Mouse (Mus musculus) limb, embryonic 13.5 days (tissue): Measurements from ENCODE around the gene Arntl. TPM values are rescaled to one million over a fixed set of nuclear protein-coding genes. Genes with fewer than 3 reads are reported as not detected.
A peak's percentile ranks its signal among the peaks of the same experiment; 100 is the strongest.

ENCODE experiments used
- ATAC-seq: fragments of 200-750 bp; cut with Nextera tagmentation; 2 replicates; pipeline ENCODE4 v1.8.0; 2017; ENCODE audit warnings: low read depth, moderate number of reproducible peaks, moderate TSS enrichment; ENCODE audit not compliant: low FRiP score
- H3K27ac ChIP-seq: fragments of 300-500 bp; sonication (generic); 2 replicates; pipeline ENCODE4 v1.5.1; 2015; ENCODE audit warnings: inconsistent platforms, mild to moderate bottlenecking, moderate library complexity
- H3K27me3 ChIP-seq: fragments of 300-500 bp; sonication (generic); 2 replicates; pipeline ENCODE4 v1.6.1; 2015; ENCODE audit warnings: mild to moderate bottlenecking, inconsistent platforms
- H3K36me3 ChIP-seq: fragments of 300-500 bp; sonication (generic); 2 replicates; pipeline ENCODE4 v1.6.1; 2015; ENCODE audit warnings: inconsistent platforms, mild to moderate bottlenecking, moderate library complexity
- H3K4me1 ChIP-seq: fragments of 300-500 bp; sonication (generic); 2 replicates; pipeline ENCODE4 v1.6.1; 2015; ENCODE audit warnings: inconsistent platforms
- H3K4me2 ChIP-seq: fragments of 300-500 bp; sonication (generic); replicated peaks from 2 replicates; pipeline ENCODE4 v1.6.1; 2015; ENCODE audit warnings: inconsistent platforms, mild to moderate bottlenecking, moderate library complexity
- H3K4me3 ChIP-seq: fragments of 300-500 bp; sonication (generic); 2 replicates; pipeline ENCODE4 v1.5.1; 2015; ENCODE audit warnings: moderate library complexity, mild to moderate bottlenecking, inconsistent platforms
- H3K9ac ChIP-seq: fragments of 300-500 bp; sonication (generic); 2 replicates; pipeline ENCODE4 v1.6.1; 2015; ENCODE audit warnings: mild to moderate bottlenecking, inconsistent platforms
- H3K9me3 ChIP-seq: fragments of 300-500 bp; sonication (generic); 2 replicates; pipeline ENCODE4 v1.6.1; 2016; ENCODE audit warnings: inconsistent platforms
- WGBS: fragments of 180-500 bp; shearing (Covaris S2); methylation state at CpG from one replicate; pipeline ENCODE4 v1.1.7; 2015; 5-methylcytosine and 5-hydroxymethylcytosine counted together
- polyA plus RNA-seq: library from polyadenylated mRNA; unstranded; fragments of >200 nt; fragmentation: Nextera tagmentation; extraction: Ambion mirVana; gene quantifications from 2 replicates; pipeline ENCODE4 v1.2.1, GENCODE M21; 2015

Arntl gene
- polyA plus RNA-seq, 1 experiment from 2014 or later = 7.8 TPM

DNA sequence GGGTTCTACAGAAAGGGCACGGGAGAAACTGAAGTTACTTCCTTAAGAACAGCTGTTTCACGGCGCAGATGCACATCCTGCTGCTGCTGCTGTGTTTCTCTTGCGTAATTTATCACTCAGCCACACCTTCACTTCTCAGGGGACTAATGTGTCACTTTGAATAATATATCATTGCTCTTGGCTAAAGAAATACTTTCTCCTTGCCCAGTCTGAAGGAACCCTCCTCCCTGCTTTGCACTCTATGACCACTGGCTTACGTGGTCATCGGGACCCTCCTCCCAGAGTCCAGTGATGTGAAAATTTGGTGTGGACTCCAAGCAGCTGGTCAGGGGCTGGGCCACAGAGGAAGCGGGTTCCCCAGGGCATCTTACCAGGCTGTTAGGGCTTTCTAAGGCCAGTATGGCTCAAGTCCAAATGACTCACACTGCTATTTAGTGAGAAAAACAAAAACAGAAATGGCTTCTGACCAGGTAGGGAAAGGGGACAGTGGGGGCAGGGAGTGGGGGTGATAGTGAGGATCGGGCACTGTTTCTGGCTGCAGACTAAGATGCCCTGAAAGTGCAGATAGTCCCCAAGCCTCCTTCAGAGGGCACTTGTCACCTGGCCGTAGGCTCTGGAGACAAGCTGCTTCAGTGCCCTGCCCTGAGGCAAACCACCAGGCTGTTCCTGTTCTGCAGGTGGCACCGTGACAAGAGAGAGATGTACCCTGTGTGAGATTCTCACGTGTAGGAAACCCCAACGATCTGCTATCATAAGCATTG, 34.8 kb downstream of the Arntl start:
- Histone ChIP-seq H3K27ac (no peak overlapping the region), H3K9me3 (no peaks in the 10 kb centered on the region), H3K9ac (no peak overlapping the region), H3K4me2 (no peak overlapping the region), H3K27me3 (no peaks in the 10 kb centered on the region), H3K4me3 (no peak overlapping the region), H3K4me1 (peaks cover 13% of the 10 kb centered on the region), H3K36me3 (no peaks in the 10 kb centered on the region)
- WGBS = 72% methylated on average over 12 of the region's 12 CpGs
- no peak for ATAC-seq

DNA sequence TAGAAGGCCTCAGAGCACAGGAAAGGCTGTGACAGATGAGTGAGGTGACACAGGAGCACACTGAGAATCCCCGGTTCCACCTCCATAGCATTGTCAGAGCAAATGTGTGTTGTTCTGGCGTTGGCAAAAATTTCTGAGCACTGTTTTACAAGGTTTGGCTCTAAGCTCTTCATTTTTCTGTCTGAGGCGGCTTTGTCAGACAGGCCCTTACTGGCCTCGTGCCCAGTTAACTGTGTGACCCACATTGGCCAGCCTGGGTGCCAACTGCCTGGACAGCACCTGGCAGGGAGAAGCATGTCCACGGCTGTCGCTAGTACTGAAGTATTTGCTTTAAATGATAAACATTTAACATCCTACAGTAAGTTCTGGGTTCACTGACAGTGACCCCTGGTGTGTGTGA, 35.4 kb downstream of the Arntl start:
- Histone ChIP-seq H3K27me3 (no peaks in the 10 kb centered on the region), H3K9ac (no peak overlapping the region), H3K9me3 (no peaks in the 10 kb centered on the region), H3K36me3 (no peaks in the 10 kb centered on the region), H3K4me1 (peaks cover 13% of the 10 kb centered on the region), H3K4me3 (no peak overlapping the region), H3K27ac (no peak overlapping the region), H3K4me2 (no peak overlapping the region)
- ATAC-seq = no peak
- WGBS = 68% methylated on average over 6 of the region's 6 CpGs

DNA sequence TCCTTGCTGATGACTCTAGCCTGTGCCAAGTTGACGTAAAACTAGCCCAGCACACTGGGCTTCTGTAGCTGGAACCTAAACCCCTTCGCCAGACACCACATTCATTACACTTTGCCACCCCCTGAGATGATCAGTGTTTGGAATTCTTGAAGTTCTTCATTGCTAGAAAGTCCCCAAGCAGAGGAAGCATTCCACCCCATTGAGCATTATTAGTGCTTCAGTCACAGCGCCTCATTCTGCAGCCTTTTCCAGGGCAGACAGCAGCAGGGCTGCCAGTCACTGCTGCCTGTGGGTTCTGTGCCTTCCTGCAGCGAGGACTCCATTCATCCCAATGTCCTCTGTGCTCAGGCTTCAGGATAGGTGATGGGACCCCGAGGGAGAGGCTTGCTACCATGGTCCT, 37.9 kb downstream of the Arntl start:
- ATAC-seq = no peak
- Histone ChIP-seq H3K27me3 (no peaks in the 10 kb centered on the region), H3K9me3 (no peaks in the 10 kb centered on the region), H3K4me3 (no peak overlapping the region), H3K4me2 (no peak overlapping the region), H3K27ac (no peak overlapping the region), H3K9ac (no peak overlapping the region), H3K36me3 (no peaks in the 10 kb centered on the region), H3K4me1 (peaks cover 27% of the 10 kb centered on the region)
- 82% methylated on average over 5 of the region's 5 CpGs for WGBS

DNA sequence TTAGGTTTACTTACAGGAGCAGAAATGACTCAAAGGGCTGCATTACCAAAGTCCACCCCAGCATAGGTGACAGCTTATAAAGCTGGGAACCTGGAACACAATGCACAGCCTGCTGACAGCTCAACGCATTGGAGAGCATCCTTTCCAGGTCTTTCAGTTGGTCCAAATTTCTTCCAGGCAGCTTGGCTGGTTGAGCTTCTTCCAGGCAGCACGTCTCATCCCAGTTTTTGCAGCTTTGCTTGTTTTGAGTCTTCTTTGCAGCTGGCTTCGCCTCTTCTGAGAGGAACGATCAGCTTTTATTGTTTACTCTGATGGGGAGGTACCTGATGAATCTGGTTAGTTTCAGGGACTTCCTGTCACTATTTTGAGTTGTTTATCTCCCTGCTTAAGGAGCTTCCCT, 39.2 kb downstream of the Arntl start:
- H3K9me3 ChIP-seq = no peaks in the 10 kb centered on the region
- H3K9ac ChIP-seq = no peak overlapping the region
- H3K4me2 ChIP-seq = no peak overlapping the region
- peaks cover 40% of the 10 kb centered on the region for H3K4me1 ChIP-seq
- no peak overlapping the region for H3K4me3 ChIP-seq
- ATAC-seq = no peak
- H3K27me3 ChIP-seq = no peaks in the 10 kb centered on the region
- H3K27ac ChIP-seq = no peak overlapping the region
- H3K36me3 ChIP-seq = no peaks in the 10 kb centered on the region
- 86% methylated on average over 4 of the region's 4 CpGs for WGBS

GRCm38 (mm10) chr7:113247167-113247566, 39.9 kb downstream of the Arntl start:
- no peaks in the 10 kb centered on the region for H3K27me3 ChIP-seq
- H3K4me1 ChIP-seq = peaks cover 34% of the 10 kb centered on the region
- no peak overlapping the region for H3K9ac ChIP-seq
- no peak overlapping the region for H3K4me2 ChIP-seq
- H3K36me3 ChIP-seq = no peaks in the 10 kb centered on the region
- H3K4me3 ChIP-seq = no peak overlapping the region
- 70% methylated on average over 5 of the region's 5 CpGs for WGBS
- no peaks in the 10 kb centered on the region for H3K9me3 ChIP-seq
- ATAC-seq = no peak
- no peak overlapping the region for H3K27ac ChIP-seq

DNA sequence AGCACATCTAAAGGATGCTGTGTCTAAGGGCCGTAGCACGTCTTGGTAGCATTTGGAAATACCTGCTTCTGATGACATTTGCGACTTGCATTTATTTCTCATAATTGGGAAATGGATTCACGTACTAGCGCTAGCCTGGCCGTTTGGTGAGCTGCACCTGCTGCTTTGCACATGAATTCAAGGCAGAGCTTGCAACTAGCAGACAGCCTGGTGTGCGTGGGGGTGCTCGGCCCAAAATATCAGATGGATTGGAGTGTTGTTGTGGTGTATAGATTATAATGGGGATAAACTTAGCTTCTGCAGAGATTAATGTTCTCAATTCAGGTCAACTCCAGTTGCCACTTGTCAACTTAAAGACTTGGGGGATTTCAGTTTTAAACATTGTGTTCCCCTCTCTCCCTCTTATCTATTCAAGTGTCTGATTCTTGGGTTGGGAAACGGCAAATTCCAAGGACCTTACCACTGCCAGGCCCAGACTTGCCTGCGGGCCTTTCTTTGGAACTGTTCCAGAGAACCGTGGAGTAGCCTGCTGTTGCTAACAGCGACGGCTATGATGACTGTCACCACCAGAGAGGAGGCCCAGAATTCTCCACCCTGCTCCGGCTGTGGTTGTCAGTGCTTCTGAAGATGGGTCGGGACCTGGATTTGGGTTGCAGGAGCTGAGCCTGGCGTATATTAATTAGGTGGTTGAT, 42.0 kb downstream of the Arntl start:
- Histone ChIP-seq H3K9me3 (no peaks in the 10 kb centered on the region), H3K9ac (no peak overlapping the region), H3K4me2 (no peak overlapping the region), H3K27ac (no peak overlapping the region), H3K4me3 (no peak overlapping the region), H3K27me3 (no peaks in the 10 kb centered on the region), H3K36me3 (no peaks in the 10 kb centered on the region), H3K4me1 (peaks cover 27% of the 10 kb centered on the region)
- WGBS = 66% methylated on average over 16 of the region's 16 CpGs
- ATAC-seq = no peak

DNA sequence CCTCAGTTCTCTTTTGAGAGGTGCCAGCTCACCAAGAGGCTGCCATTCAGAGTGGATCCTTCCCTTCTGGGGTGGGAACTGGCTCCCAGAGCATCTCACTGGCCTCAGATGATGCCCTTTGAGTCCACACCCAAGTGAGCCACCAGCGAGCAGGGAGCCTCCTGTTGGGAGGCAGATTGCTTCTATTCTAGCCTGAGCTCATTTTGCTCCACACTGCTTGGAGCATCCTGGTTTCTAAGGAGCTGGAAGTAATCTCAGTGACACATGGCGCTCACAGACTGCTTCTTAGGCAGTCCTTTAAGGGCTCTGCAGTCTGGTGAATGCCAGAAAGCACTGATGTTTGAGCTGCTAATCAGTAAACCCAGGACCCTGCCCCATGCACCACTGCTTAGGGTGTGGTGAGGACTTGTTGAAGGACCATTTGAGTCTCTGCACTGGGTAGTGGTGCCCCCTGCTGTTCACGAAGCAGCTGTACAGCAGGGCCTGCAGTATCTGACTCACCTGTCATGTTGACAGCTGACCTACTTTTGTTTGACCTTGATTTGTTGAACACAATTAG, 43.2 kb downstream of the Arntl start:
- no peaks in the 10 kb centered on the region for H3K36me3 ChIP-seq
- ATAC-seq = 0 out of 2 replicates have a peak, but pooled peaks have one; percentile 28
- H3K9me3 ChIP-seq = no peaks in the 10 kb centered on the region
- H3K27me3 ChIP-seq = no peaks in the 10 kb centered on the region
- H3K4me1 ChIP-seq = peaks cover 27% of the 10 kb centered on the region
- H3K27ac ChIP-seq = no peak overlapping the region
- 43% methylated on average over 3 of the region's 3 CpGs for WGBS
- no peak overlapping the region for H3K4me2 ChIP-seq
- no peak overlapping the region for H3K4me3 ChIP-seq
- H3K9ac ChIP-seq = peak overlapping the region; percentile 48; the same call in 1 of the 2 replicates

- no peak overlapping the region for H3K4me2 ChIP-seq
- H3K9ac ChIP-seq = peak overlapping the region; percentile 48; the same call in 1 of the 2 replicates
- H3K27me3 ChIP-seq = no peaks in the 10 kb centered on the region
- no peaks in the 10 kb centered on the region for H3K9me3 ChIP-seq
- no peaks in the 10 kb centered on the region for H3K36me3 ChIP-seq
- H3K27ac ChIP-seq = no peak overlapping the region
- H3K4me3 ChIP-seq = no peak overlapping the region
- ATAC-seq = no peak
- peaks cover 27% of the 10 kb centered on the region for H3K4me1 ChIP-seq
- whole genome bisulfite sequencing = 52% methylated on average over 3 of the region's 3 CpGs
Observed at GRCm38 (mm10) chr7:113251001-113251400, 43.7 kb downstream of the Arntl start.

GRCm38 (mm10) chr7:113251554-113251953, 44.3 kb downstream of the Arntl start:
- no peak for ATAC-seq
- no peak overlapping the region for H3K4me2 ChIP-seq
- H3K9me3 ChIP-seq = no peaks in the 10 kb centered on the region
- H3K27me3 ChIP-seq = no peaks in the 10 kb centered on the region
- H3K27ac ChIP-seq = no peak overlapping the region
- no peak overlapping the region for H3K4me3 ChIP-seq
- H3K4me1 ChIP-seq = peaks cover 27% of the 10 kb centered on the region
- H3K36me3 ChIP-seq = no peaks in the 10 kb centered on the region
- H3K9ac ChIP-seq = no peak overlapping the region
- WGBS = 76% methylated on average over 6 of the region's 6 CpGs

DNA sequence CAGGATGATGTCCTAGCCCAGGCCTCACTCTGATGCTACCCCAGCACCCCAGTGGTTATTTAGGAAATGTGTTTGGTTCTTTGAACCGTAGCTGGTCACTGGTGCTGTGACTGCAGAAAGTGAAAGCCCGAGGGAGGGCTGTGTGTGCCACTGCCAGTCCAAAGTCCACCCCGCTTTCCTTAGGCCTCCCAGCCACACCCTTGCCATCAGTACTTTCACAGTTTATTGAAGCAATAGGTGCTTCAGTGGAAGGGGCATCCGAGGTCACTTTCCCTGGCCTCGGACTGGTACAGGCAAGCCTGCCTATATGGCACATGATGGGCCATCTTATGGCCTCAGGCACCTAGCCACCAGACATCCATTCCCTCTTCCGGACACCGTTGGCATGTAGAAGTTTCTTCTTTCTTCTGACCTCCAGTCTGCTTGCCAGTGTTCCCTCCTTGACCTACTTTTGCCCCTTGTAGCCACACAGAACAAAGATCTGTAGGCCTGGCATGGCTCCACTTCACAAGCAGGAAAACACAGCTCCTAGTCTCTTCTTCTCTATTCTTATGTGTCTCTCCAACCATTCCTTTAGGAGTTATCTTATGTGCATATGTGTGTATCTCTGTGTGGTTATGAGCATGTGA, 46.6 kb downstream of the Arntl start:
- Histone ChIP-seq H3K9me3 (no peaks in the 10 kb centered on the region), H3K27ac (no peak overlapping the region), H3K36me3 (no peaks in the 10 kb centered on the region), H3K27me3 (no peaks in the 10 kb centered on the region), H3K9ac (no peak overlapping the region), H3K4me1 (peaks cover 26% of the 10 kb centered on the region), H3K4me3 (no peak overlapping the region), H3K4me2 (no peak overlapping the region)
- 87% methylated on average over 7 of the region's 7 CpGs for WGBS
- ATAC-seq = no peak

DNA sequence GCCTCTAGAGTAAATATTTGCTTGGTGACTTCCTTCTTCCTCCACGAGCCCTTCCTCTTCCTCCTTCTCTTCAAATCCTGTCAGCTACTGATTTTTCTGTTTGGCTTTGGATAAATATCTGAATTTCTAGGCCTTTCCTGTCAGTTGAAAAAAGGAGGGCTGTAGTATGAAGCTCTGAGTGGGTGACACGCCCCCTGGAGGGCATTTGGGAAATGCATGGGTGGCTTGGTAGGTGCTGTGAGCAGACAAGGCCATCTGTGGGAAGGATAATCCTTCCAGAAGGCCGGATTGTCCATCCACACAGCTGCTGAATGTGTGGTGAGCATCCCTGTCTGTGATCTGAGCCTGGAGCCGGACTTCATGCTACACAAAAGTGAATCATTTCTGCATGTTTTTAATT, 48.8 kb downstream of the Arntl start:
- H3K27me3 ChIP-seq = no peaks in the 10 kb centered on the region
- H3K36me3 ChIP-seq = no peaks in the 10 kb centered on the region
- H3K9me3 ChIP-seq = no peaks in the 10 kb centered on the region
- no peak overlapping the region for H3K27ac ChIP-seq
- no peak overlapping the region for H3K4me2 ChIP-seq
- WGBS = 53% methylated on average over 4 of the region's 4 CpGs
- H3K4me1 ChIP-seq = peaks cover 14% of the 10 kb centered on the region
- no peak overlapping the region for H3K4me3 ChIP-seq
- ATAC-seq = no peak
- H3K9ac ChIP-seq = no peak overlapping the region

DNA sequence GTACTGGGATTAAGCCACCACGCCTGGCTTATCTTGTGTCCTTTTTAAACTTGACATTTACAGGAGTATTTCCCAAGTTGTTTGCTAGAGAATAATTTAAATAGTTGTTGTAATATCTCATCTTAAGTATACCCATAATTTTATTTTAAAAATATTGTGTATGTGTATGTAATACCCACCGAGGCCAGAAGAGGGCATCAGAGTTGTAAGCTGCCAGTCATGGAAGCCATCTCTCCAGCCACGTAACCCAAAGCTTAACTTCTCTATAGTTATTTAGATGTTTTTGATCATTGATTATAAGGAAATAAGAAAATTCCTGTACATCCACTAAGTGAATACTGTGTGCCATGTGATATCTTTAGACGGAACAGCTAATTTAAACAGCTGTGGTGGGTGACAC, 51.2 kb downstream of the Arntl start:
- Histone ChIP-seq H3K4me2 (no peak overlapping the region), H3K9ac (no peak overlapping the region), H3K27me3 (no peaks in the 10 kb centered on the region), H3K27ac (no peak overlapping the region), H3K4me1 (peaks cover 19% of the 10 kb centered on the region), H3K36me3 (no peaks in the 10 kb centered on the region), H3K9me3 (no peaks in the 10 kb centered on the region), H3K4me3 (no peak overlapping the region)
- no peak for ATAC-seq
- WGBS = 70% methylated on average over 4 of the region's 4 CpGs
